Mouse (Mus musculus) C2C12 (cell line): Measurements from ENCODE around the gene Nap1l2. TPM values are rescaled to one million over a fixed set of nuclear protein-coding genes. Genes with fewer than 3 reads are reported as not detected.
A peak's percentile ranks its signal among the peaks of the same experiment; 100 is the strongest.

Experiments used
- H3K27me3 ChIP-seq: one replicate; pipeline ENCODE4 v1.6.1; 2011; ENCODE audit not compliant: control insufficient read depth, insufficient read depth, insufficient read length
- H3K36me3 ChIP-seq: one replicate; pipeline ENCODE4 v1.6.1; 2011; ENCODE audit not compliant: control insufficient read depth, insufficient read depth
- H3K4me3 ChIP-seq: one replicate; pipeline ENCODE4 v1.5.1; 2011; ENCODE audit warnings: mild to moderate bottlenecking, control low read depth; ENCODE audit not compliant: poor library complexity, insufficient read depth, severe bottlenecking
- H3K79me2 ChIP-seq: one replicate; pipeline ENCODE4 v1.6.1; 2011; ENCODE audit not compliant: control insufficient read depth, insufficient read depth
- H3K79me3 ChIP-seq: one replicate; pipeline ENCODE4 v1.6.1; 2011; ENCODE audit warnings: low read depth, control low read depth
- H3ac ChIP-seq: one replicate; pipeline ENCODE3; 2011; ENCODE audit warnings: low read depth; ENCODE audit not compliant: control insufficient read depth, insufficient read length
- CEBPB ChIP-seq: IDR thresholded peaks from one replicate; pipeline ENCODE4 v1.6.1; 2011; ENCODE audit warnings: low read depth, mild to moderate bottlenecking, control low read depth, moderate library complexity
- CTCF ChIP-seq: IDR thresholded peaks from one replicate; pipeline ENCODE4 v1.5.1; 2011; ENCODE audit not compliant: control insufficient read depth, insufficient read depth, insufficient read length
- FOSL1 ChIP-seq: IDR thresholded peaks from one replicate; pipeline ENCODE4 v1.8.0; 2011; ENCODE audit warnings: mild to moderate bottlenecking, low read length; ENCODE audit not compliant: poor library complexity, insufficient read depth, severe bottlenecking
- MAX ChIP-seq: IDR thresholded peaks from one replicate; pipeline ENCODE4 v1.6.1; 2011; ENCODE audit warnings: mild to moderate bottlenecking, control low read depth
- MYOD1 ChIP-seq: IDR thresholded peaks from one replicate; pipeline ENCODE4 v1.6.1; 2011; ENCODE audit warnings: low read depth; ENCODE audit not compliant: control insufficient read depth, insufficient read length
- MYOG ChIP-seq: IDR thresholded peaks from one replicate; pipeline ENCODE4 v1.6.1; 2011; ENCODE audit not compliant: control insufficient read depth, insufficient read length; ENCODE audit errors: extremely low read depth
- USF1 ChIP-seq: IDR thresholded peaks from one replicate; pipeline ENCODE4 v1.6.1; 2011; ENCODE audit warnings: low read depth, mild to moderate bottlenecking, control low read depth, moderate library complexity
- long read RNA-seq, 2 experiments: library from polyadenylated mRNA; unstranded; transcript quantifications; one replicate each; pipeline ENCODE4 v2.0.0; 2019 to 2020
- polyA plus RNA-seq: library from polyadenylated mRNA; unstranded; fragments of >200 nt; fragmentation: generic; extraction: Trizol; gene quantifications from one replicate; pipeline ENCODE4 v1.2.1, GENCODE M21; 2012; ENCODE audit warnings: missing spikeins

Gene Nap1l2
- 0.19 TPM for polyA plus RNA-seq
- long read RNA-seq, experiment 1, partial matches to known transcripts: 0 of 1 reads
- long read RNA-seq, experiment 1, other reads (novel, unspliced or antisense): 0 of 1 reads
- long read RNA-seq, experiment 2, partial matches to known transcripts: 0 of 1 reads
- long read RNA-seq, experiment 2, other reads (novel, unspliced or antisense): 0 of 1 reads

GRCm38 (mm10) chrX:103186431-103186786, at the start of gene Nap1l2:
Gene Nap1l2 (minus strand): TSS chrX:103186640.
- H3K27me3 ChIP-seq: no peaks in the 10 kb centered on the region
- H3K79me2 ChIP-seq: no peaks in the 10 kb centered on the region
- TF ChIP-seq MAX (no peak), MYOG (no peak)
- H3K79me3 ChIP-seq: no peaks in the 10 kb centered on the region
- H3K36me3 ChIP-seq: no peaks in the 10 kb centered on the region
- H3K4me3 ChIP-seq: peak within 1 kb of the TSS; percentile 6
- H3ac ChIP-seq: peak within 1 kb of the TSS; percentile 38

GRCm38 (mm10) chrX:103215251-103215650, 28.8 kb upstream of the Nap1l2 start:
- no peaks in the 10 kb centered on the region for H3K79me3 ChIP-seq
- no peaks in the 10 kb centered on the region for H3K27me3 ChIP-seq
- no peak overlapping the region for H3ac ChIP-seq
- H3K36me3 ChIP-seq: no peaks in the 10 kb centered on the region
- TF ChIP-seq MYOD1 (no peak), CEBPB (no peak), USF1 (no peak), MYOG (no peak)
- no peak overlapping the region for H3K4me3 ChIP-seq
- no peaks in the 10 kb centered on the region for H3K79me2 ChIP-seq

GRCm38 (mm10) chrX:103186829-103187228, 389 bp upstream of the Nap1l2 start:
- Histone ChIP-seq H3K79me2 (no peaks in the 10 kb centered on the region), H3ac (no peak overlapping the region), H3K79me3 (no peaks in the 10 kb centered on the region), H3K27me3 (no peaks in the 10 kb centered on the region), H3K4me3 (no peak overlapping the region), H3K36me3 (no peaks in the 10 kb centered on the region)
- no peak for TF ChIP-seq MAX
- no peak for TF ChIP-seq FOSL1
- TF ChIP-seq USF1: no peak
- TF ChIP-seq CEBPB: no peak
- TF ChIP-seq MYOD1: no peak
- no peak for TF ChIP-seq MYOG
- no peak for TF ChIP-seq CTCF

GRCm38 (mm10) chrX:103185781-103186430, 534 bp downstream of the Nap1l2 start:
- no peaks in the 10 kb centered on the region for H3K36me3 ChIP-seq
- TF ChIP-seq FOSL1 (no peak), MAX (no peak), MYOG (no peak), CTCF (no peak), USF1 (no peak), CEBPB (no peak), MYOD1 (no peak)
- no peaks in the 10 kb centered on the region for H3K27me3 ChIP-seq
- no peaks in the 10 kb centered on the region for H3K79me3 ChIP-seq
- H3K79me2 ChIP-seq: no peaks in the 10 kb centered on the region
- peak overlapping the region; percentile 38 for H3ac ChIP-seq
- H3K4me3 ChIP-seq: peak overlapping the region; percentile 6

GRCm38 (mm10) chrX:103183536-103183935, 2.9 kb downstream of the Nap1l2 start:
- Histone ChIP-seq H3K4me3 (no peak overlapping the region), H3K27me3 (no peaks in the 10 kb centered on the region), H3K79me3 (no peaks in the 10 kb centered on the region), H3K36me3 (no peaks in the 10 kb centered on the region), H3ac (no peak overlapping the region), H3K79me2 (no peaks in the 10 kb centered on the region)
- TF ChIP-seq MYOD1 (no peak), CTCF (no peak), CEBPB (no peak), MAX (no peak), FOSL1 (no peak), MYOG (no peak), USF1 (no peak)
